Mouse (Mus musculus) midbrain, embryonic 14.5 days (tissue): ENCODE measurements around the gene Foxl1. TPM values are rescaled to one million over a fixed set of nuclear protein-coding genes. Genes with fewer than 3 reads are reported as not detected.
"Not testable (repeated sequence)": the region's sequence is repeated elsewhere in the genome, so short reads cannot be mapped to it uniquely, and the experiment has no call there.

Source experiments
- ATAC-seq: fragments of 200-750 bp; cut with Nextera tagmentation; 2 replicates; pipeline ENCODE4 v1.8.0; 2017; ENCODE audit warnings: moderate number of reproducible peaks, moderate library complexity; ENCODE audit not compliant: low FRiP score, low TSS enrichment
- DNase-seq: peaks from one replicate; pipeline ENCODE4 v3.0.0-alpha.2; 2015
- H3K27ac ChIP-seq: fragments of 300-500 bp; sonication (generic); replicated peaks from 2 replicates; pipeline ENCODE4 v1.5.1; 2014; ENCODE audit warnings: mild to moderate bottlenecking, low read depth, low read length, moderate library complexity
- H3K27me3 ChIP-seq: fragments of 300-500 bp; sonication (generic); 2 replicates; pipeline ENCODE4 v1.6.1; 2014; ENCODE audit warnings: low read length, control low read depth, mixed read lengths; ENCODE audit not compliant: control insufficient read depth, insufficient read depth
- H3K36me3 ChIP-seq: fragments of 300-500 bp; sonication (generic); 2 replicates; pipeline ENCODE4 v1.6.1; 2014; ENCODE audit warnings: low read length, control low read depth; ENCODE audit not compliant: control insufficient read depth, insufficient read depth
- H3K4me1 ChIP-seq: fragments of 300-500 bp; sonication (generic); 2 replicates; pipeline ENCODE4 v1.6.1; 2014; ENCODE audit warnings: mild to moderate bottlenecking, antibody characterized with exemption, low read length, control low read depth; ENCODE audit not compliant: control insufficient read depth, insufficient read depth
- H3K4me2 ChIP-seq: fragments of 300-500 bp; sonication (generic); 2 replicates; pipeline ENCODE4 v1.6.1; 2014; ENCODE audit warnings: mild to moderate bottlenecking, low read length, moderate library complexity
- H3K4me3 ChIP-seq: fragments of 300-500 bp; sonication (generic); replicated peaks from 2 replicates; pipeline ENCODE4 v1.5.1; 2014; ENCODE audit warnings: low read depth, low read length
- H3K9ac ChIP-seq: fragments of 300-500 bp; sonication (generic); replicated peaks from 2 replicates; pipeline ENCODE4 v1.6.1; 2014; ENCODE audit warnings: mild to moderate bottlenecking, low read length, moderate library complexity
- H3K9me3 ChIP-seq: fragments of 300-500 bp; sonication (generic); 2 replicates; pipeline ENCODE4 v1.6.1; 2016; ENCODE audit warnings: low read length, control low read depth, mixed read lengths; ENCODE audit not compliant: control insufficient read depth
- WGBS: fragments of 180-500 bp; shearing (Covaris S2); extraction: QIAGEN DNeasy Blood & Tissue Kit; methylation state at CpG from one replicate; pipeline ENCODE4 v1.1.7; 2014; 5-methylcytosine and 5-hydroxymethylcytosine counted together
- polyA plus RNA-seq: library from polyadenylated mRNA; unstranded; fragments of >200 nt; fragmentation: Nextera tagmentation; extraction: Ambion mirVana; gene quantifications from 2 replicates; pipeline ENCODE4 v1.2.1, GENCODE M21; 2014

Gene Foxl1
- polyA plus RNA-seq, 1 experiment from 2014 or later, result not detected

- Histone ChIP-seq H3K9ac (no peak overlapping the region), H3K36me3 (no peaks in the 10 kb centered on the region), H3K4me2 (no peak overlapping the region), H3K27ac (no peak overlapping the region), H3K9me3 (0 out of 2 replicates have a peak, but pooled peaks cover 3% of the 10 kb centered on the region), H3K4me3 (no peak overlapping the region), H3K27me3 (peaks cover 37% of the 10 kb centered on the region), H3K4me1 (peaks cover 4% of the 10 kb centered on the region; the same call in 1 of the 2 replicates)
- WGBS, result 72% methylated on average over 5 of the region's 5 CpGs
- ATAC-seq, result no peak
- no peak for DNase-seq
Observed at GRCm38 (mm10) chr8:121132961-121133513, 5.3 kb downstream of the Foxl1 start.

GRCm38 (mm10) chr8:121134102-121134501 lies 6.4 kb downstream of the Foxl1 start:
- H3K4me2 ChIP-seq, result no peak overlapping the region
- no peak overlapping the region for H3K9ac ChIP-seq
- H3K4me1 ChIP-seq, result no peaks in the 10 kb centered on the region
- no peaks in the 10 kb centered on the region for H3K36me3 ChIP-seq
- no peak overlapping the region for H3K4me3 ChIP-seq
- no peak overlapping the region for H3K27ac ChIP-seq
- ATAC-seq (no peak), DNase-seq (no peak)
- 90% methylated on average over 10 of the region's 10 CpGs for WGBS
- H3K9me3 ChIP-seq, result 0 out of 2 replicates have a peak, but pooled peaks cover 3% of the 10 kb centered on the region
- peaks cover 26% of the 10 kb centered on the region for H3K27me3 ChIP-seq

GRCm38 (mm10) chr8:121134512-121134911 lies 6.8 kb downstream of the Foxl1 start:
- DNase-seq (no peak), ATAC-seq (no peak)
- H3K9me3 ChIP-seq, result 0 out of 2 replicates have a peak, but pooled peaks cover 3% of the 10 kb centered on the region
- no peak overlapping the region for H3K4me2 ChIP-seq
- 87% methylated on average over 11 of the region's 11 CpGs for WGBS
- H3K9ac ChIP-seq, result no peak overlapping the region
- H3K4me3 ChIP-seq, result no peak overlapping the region
- H3K36me3 ChIP-seq, result no peaks in the 10 kb centered on the region
- peaks cover 22% of the 10 kb centered on the region for H3K27me3 ChIP-seq
- H3K4me1 ChIP-seq, result no peaks in the 10 kb centered on the region
- H3K27ac ChIP-seq, result no peak overlapping the region

- peaks cover 4% of the 10 kb centered on the region; the same call in 1 of the 2 replicates for H3K27me3 ChIP-seq
- no peaks in the 10 kb centered on the region for H3K36me3 ChIP-seq
- no peak overlapping the region for H3K4me2 ChIP-seq
- no peak overlapping the region for H3K27ac ChIP-seq
- WGBS, result 94% methylated on average over 6 of the region's 6 CpGs
- ATAC-seq, result no peak
- H3K9ac ChIP-seq, result no peak overlapping the region
- no peaks in the 10 kb centered on the region for H3K4me1 ChIP-seq
- no peak overlapping the region for H3K4me3 ChIP-seq
- 0 out of 2 replicates have a peak, but pooled peaks cover 3% of the 10 kb centered on the region for H3K9me3 ChIP-seq
- DNase-seq, result no peak
Observed at GRCm38 (mm10) chr8:121136856-121137255, 9.1 kb downstream of the Foxl1 start.

- not testable (repeated sequence) for H3K9ac ChIP-seq, H3K36me3 ChIP-seq, H3K27me3 ChIP-seq, H3K9me3 ChIP-seq, DNase-seq, H3K4me1 ChIP-seq, H3K4me3 ChIP-seq, H3K4me2 ChIP-seq, H3K27ac ChIP-seq, ATAC-seq
- 77% methylated on average over 4 of the region's 6 CpGs for WGBS
Observed at GRCm38 (mm10) chr8:121145457-121146134, 17.9 kb downstream of the Foxl1 start.

- ATAC-seq, result no peak
Observed at GRCm38 (mm10) chr8:121148573-121149083, 20.9 kb downstream of the Foxl1 start.

GRCm38 (mm10) chr8:121152394-121152793 lies 24.7 kb downstream of the Foxl1 start:
- WGBS, result 74% methylated on average over 12 of the region's 12 CpGs

More at GRCm38 (mm10) chr8:121148573-121149083, 20.9 kb downstream of the Foxl1 start:
- no peaks in the 10 kb centered on the region for H3K9me3 ChIP-seq
- no peaks in the 10 kb centered on the region for H3K27me3 ChIP-seq
- H3K4me3 ChIP-seq, result no peak overlapping the region
- no peaks in the 10 kb centered on the region for H3K36me3 ChIP-seq
- no peak for DNase-seq
- no peak overlapping the region for H3K27ac ChIP-seq
- no peak overlapping the region for H3K9ac ChIP-seq
- H3K4me1 ChIP-seq, result 0 out of 2 replicates have a peak, but pooled peaks cover 2% of the 10 kb centered on the region
- WGBS, result 60% methylated on average over 8 of the region's 8 CpGs
- no peak overlapping the region for H3K4me2 ChIP-seq

GRCm38 (mm10) chr8:121156990-121157491 lies 29.3 kb downstream of the Foxl1 start:
- no peaks in the 10 kb centered on the region for H3K9me3 ChIP-seq
- no peak for ATAC-seq
- no peak for DNase-seq
- 92% methylated on average over 7 of the region's 7 CpGs for WGBS
- no peaks in the 10 kb centered on the region for H3K36me3 ChIP-seq
- no peak overlapping the region for H3K9ac ChIP-seq
- H3K4me2 ChIP-seq, result no peak overlapping the region
- H3K4me1 ChIP-seq, result no peaks in the 10 kb centered on the region
- H3K4me3 ChIP-seq, result no peak overlapping the region
- H3K27me3 ChIP-seq, result no peaks in the 10 kb centered on the region
- H3K27ac ChIP-seq, result no peak overlapping the region

More at GRCm38 (mm10) chr8:121152394-121152793, 24.7 kb downstream of the Foxl1 start:
- H3K4me3 ChIP-seq, result no peak overlapping the region
- H3K36me3 ChIP-seq, result no peaks in the 10 kb centered on the region
- H3K4me2 ChIP-seq, result no peak overlapping the region
- no peaks in the 10 kb centered on the region for H3K4me1 ChIP-seq
- no peak overlapping the region for H3K9ac ChIP-seq
- ATAC-seq (no peak), DNase-seq (no peak)
- no peak overlapping the region for H3K27ac ChIP-seq
- no peaks in the 10 kb centered on the region for H3K27me3 ChIP-seq
- H3K9me3 ChIP-seq, result no peaks in the 10 kb centered on the region
